Mouse (Mus musculus) embryonic facial prominence, embryonic 14.5 days (tissue): ENCODE measurements around the gene Npr1. TPM values are rescaled to one million over a fixed set of nuclear protein-coding genes. Genes with fewer than 3 reads are reported as not detected.

ENCODE experiments used
- ATAC-seq: fragments of 200-750 bp; cut with Nextera tagmentation; 2 replicates; pipeline ENCODE4 v1.8.0; 2017; ENCODE audit warnings: low read depth, moderate number of reproducible peaks, moderate TSS enrichment
- DNase-seq: peaks from one replicate; pipeline ENCODE4 v3.0.0-alpha.2; 2015; ENCODE audit warnings: low spot score
- H3K27ac ChIP-seq: fragments of 300-500 bp; sonication (generic); replicated peaks from 2 replicates; pipeline ENCODE4 v1.5.1; 2014; ENCODE audit warnings: low read depth, mild to moderate bottlenecking, low read length, moderate library complexity
- H3K27me3 ChIP-seq: fragments of 300-500 bp; sonication (generic); replicated peaks from 2 replicates; pipeline ENCODE4 v1.6.1; 2014; ENCODE audit warnings: low read length; ENCODE audit not compliant: control insufficient read depth, insufficient read depth
- H3K36me3 ChIP-seq: fragments of 300-500 bp; sonication (generic); 2 replicates; pipeline ENCODE4 v1.6.1; 2014; ENCODE audit warnings: low read length, mixed read lengths; ENCODE audit not compliant: control insufficient read depth, insufficient read depth
- H3K4me1 ChIP-seq: fragments of 300-500 bp; sonication (generic); 2 replicates; pipeline ENCODE4 v1.6.1; 2014; ENCODE audit warnings: antibody characterized with exemption, low read length; ENCODE audit not compliant: control insufficient read depth, insufficient read depth
- H3K4me2 ChIP-seq: fragments of 300-500 bp; sonication (generic); 2 replicates; pipeline ENCODE4 v1.6.1; 2014; ENCODE audit warnings: low read depth, mild to moderate bottlenecking, low read length, moderate library complexity, mixed read lengths
- H3K4me3 ChIP-seq: fragments of 300-500 bp; sonication (generic); 2 replicates; pipeline ENCODE4 v1.5.1; 2014; ENCODE audit warnings: low read depth, mild to moderate bottlenecking, low read length
- H3K9ac ChIP-seq: fragments of 300-500 bp; sonication (generic); 2 replicates; pipeline ENCODE4 v1.6.1; 2014; ENCODE audit warnings: low read depth, mild to moderate bottlenecking, low read length, moderate library complexity, mixed read lengths
- H3K9me3 ChIP-seq: fragments of 300-500 bp; sonication (generic); 2 replicates; pipeline ENCODE4 v1.6.1; 2016; ENCODE audit warnings: low read length; ENCODE audit not compliant: control insufficient read depth
- WGBS: fragments of 180-500 bp; shearing (Covaris S2); extraction: QIAGEN DNeasy Blood & Tissue Kit; methylation state at CpG from one replicate; pipeline ENCODE4 v1.1.7; 2014; 5-methylcytosine and 5-hydroxymethylcytosine counted together
- polyA plus RNA-seq: library from polyadenylated mRNA; unstranded; fragments of >200 nt; fragmentation: Nextera tagmentation; extraction: Ambion mirVana; gene quantifications from 2 replicates; pipeline ENCODE4 v1.2.1, GENCODE M21; 2014

Gene Npr1
- polyA plus RNA-seq, 1 experiment from 2014 or later, result 8.2 TPM

DNA sequence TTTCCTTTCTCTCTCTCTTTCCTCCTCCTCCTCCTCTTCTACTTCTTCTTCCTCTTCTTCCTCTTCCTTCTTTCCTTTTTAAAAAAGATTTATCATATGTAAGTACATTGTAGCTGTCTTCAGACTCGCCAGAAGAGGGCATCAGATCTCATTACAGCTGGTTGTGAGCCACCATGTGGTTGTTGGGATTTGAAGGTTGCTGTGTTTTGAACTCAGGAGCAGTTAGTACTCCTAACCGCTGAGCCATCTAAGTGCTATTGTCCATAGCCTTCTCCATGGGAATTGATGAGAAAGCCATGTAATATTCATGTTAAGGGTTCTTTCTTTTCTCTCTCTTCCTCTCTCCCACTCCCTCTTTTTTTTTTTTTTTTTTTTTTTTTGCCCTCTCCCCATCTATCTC lies 25.7 kb upstream of the Npr1 start:
- DNase-seq (no peak), ATAC-seq (no peak)
- H3K4me1 ChIP-seq, result peaks cover 6% of the 10 kb centered on the region
- H3K27ac ChIP-seq, result no peak overlapping the region
- H3K27me3 ChIP-seq, result no peaks in the 10 kb centered on the region
- no peak overlapping the region for H3K9ac ChIP-seq
- H3K4me2 ChIP-seq, result no peak overlapping the region
- 44% methylated on average over 2 of the region's 2 CpGs for WGBS
- H3K4me3 ChIP-seq, result no peak overlapping the region
- H3K36me3 ChIP-seq, result peaks cover 40% of the 10 kb centered on the region
- H3K9me3 ChIP-seq, result no peaks in the 10 kb centered on the region

DNA sequence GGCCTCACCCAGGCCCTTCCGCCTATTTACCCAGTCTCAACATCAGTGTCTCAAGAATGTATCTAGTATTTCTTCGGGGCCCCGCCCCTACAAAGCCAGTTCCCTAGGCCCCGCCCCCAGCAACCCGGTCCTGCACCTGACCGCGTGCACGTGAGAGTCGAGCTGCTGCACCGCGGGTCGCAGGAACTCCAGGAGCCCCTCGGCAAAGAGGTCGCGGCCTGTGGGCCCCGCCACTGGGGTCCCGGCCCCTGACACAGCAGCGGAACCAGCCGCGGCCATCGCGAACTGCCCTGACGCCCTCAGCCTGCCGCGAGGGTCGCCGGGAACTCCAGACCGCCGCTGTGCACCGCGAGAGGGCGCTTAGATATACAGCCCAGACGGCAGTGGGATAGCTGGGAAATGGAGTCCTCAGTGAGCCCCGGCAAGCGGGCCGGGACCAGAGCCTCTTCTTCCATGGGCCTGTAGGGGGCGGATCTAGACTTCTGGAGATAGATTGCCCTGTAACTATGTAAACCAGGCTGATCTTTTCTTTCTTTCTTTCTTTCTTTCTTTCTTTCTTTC lies 25.1 kb upstream of the Npr1 start, which contains the start of gene Snapin:
TSS of gene Snapin (minus strand) at position 338 of the 561 bp plus-strand sequence.
- Histone ChIP-seq H3K4me2 (peak within 1 kb of the TSS; percentile 83), H3K27ac (peak within 1 kb of the TSS; percentile 65), H3K4me1 (peaks cover 6% of the 10 kb centered on the region), H3K27me3 (no peaks in the 10 kb centered on the region), H3K4me3 (peak within 1 kb of the TSS; percentile 67), H3K9me3 (no peaks in the 10 kb centered on the region), H3K9ac (peak within 1 kb of the TSS; percentile 81), H3K36me3 (peaks cover 40% of the 10 kb centered on the region)
- peak; percentile 98 for DNase-seq
- WGBS, result 0% methylated on average over 31 of the region's 37 CpGs
- peak; percentile 99 for ATAC-seq

DNA sequence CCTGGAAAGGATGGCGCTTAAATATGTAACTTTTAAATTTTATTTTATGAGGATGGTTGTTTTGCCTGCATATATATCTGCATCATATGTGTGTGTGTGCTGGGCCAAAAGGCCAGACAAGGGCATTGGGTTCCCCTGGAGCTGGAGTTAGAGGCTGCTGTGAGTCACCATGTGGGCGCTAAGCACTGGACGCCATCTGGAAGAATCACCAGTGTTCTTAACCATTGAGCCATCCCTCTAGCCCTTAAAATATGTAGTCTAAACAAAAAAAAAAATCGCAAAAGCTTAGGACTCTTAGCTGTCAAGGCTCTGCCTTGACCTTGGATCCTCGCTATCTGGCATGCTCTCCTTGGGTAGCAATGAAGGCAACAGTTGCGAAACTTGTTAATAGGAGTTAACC lies 22.9 kb upstream of the Npr1 start:
- no peaks in the 10 kb centered on the region for H3K27me3 ChIP-seq
- ATAC-seq (no peak), DNase-seq (no peak)
- no peaks in the 10 kb centered on the region for H3K9me3 ChIP-seq
- WGBS, result 84% methylated on average over 6 of the region's 6 CpGs
- H3K27ac ChIP-seq, result no peak overlapping the region
- peaks cover 6% of the 10 kb centered on the region for H3K4me1 ChIP-seq
- H3K4me2 ChIP-seq, result no peak overlapping the region
- no peak overlapping the region for H3K9ac ChIP-seq
- no peak overlapping the region for H3K4me3 ChIP-seq
- H3K36me3 ChIP-seq, result peaks cover 59% of the 10 kb centered on the region

DNA sequence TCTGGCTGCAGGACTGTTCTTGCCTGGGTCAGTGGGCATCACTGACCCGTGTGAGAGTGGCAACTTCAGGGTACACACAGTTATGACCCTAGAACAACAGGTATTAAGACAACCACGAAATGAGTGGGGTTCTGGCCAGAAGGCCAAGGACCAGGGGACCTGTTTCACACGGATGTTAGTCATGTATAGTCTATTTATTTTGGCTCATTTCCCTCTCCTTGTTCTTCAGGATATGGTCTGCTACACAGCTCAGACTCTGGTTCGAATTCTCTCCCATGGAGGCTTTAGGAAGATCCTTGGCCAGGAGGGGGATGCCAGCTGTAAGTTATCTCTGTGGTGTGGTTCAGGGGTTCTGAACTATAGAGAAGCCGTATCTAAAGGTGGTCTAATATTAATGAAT lies 21.3 kb upstream of the Npr1 start:
- Histone ChIP-seq H3K4me2 (no peak overlapping the region), H3K9me3 (no peaks in the 10 kb centered on the region), H3K27me3 (no peaks in the 10 kb centered on the region), H3K4me3 (no peak overlapping the region), H3K36me3 (peaks cover 74% of the 10 kb centered on the region), H3K27ac (no peak overlapping the region), H3K4me1 (peaks cover 6% of the 10 kb centered on the region), H3K9ac (no peak overlapping the region)
- no peak for DNase-seq
- WGBS, result 79% methylated on average over 5 of the region's 5 CpGs
- no peak for ATAC-seq

DNA sequence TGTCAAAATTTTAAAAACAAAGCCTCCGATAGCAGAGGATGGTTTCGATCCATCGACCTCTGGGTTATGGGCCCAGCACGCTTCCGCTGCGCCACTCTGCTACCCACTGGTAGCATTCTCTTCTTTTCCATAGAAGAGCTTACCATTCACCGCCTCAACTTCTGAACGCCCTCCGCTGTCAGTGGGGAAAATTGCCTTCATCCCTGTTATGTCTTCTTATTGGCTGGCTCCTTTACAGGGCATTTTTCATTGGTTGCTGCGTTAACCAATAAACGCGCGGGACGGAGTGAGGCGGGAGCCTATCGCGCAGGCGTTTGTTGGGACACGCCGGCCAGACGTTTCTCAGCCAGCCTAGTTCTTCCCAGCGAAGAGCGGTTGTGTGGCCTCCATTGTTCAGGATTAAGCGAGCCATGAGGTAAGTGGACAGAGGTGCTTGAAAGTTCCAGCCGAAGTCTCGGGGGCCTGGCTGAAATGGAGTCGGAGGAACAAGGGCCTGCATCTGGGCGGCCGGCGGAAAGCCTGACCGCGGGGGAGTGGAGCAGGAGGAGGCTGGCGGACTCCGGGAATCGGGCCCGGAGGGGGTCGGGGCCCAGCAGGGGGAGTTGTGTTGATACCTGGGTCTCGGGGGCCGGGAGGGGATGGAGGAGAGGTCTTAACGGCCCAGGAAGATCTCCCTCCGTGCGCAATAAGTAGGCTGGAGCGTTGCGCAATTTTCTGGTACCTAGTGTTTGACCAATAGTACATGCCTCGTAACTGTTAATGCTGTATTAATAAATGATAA lies 10.4 kb upstream of the Npr1 start, which contains the start of gene Ilf2:
TSS of gene Ilf2 (plus strand) at position 296 of the 781 bp plus-strand sequence.
- H3K9ac ChIP-seq, result peak within 1 kb of the TSS; percentile 94
- H3K27me3 ChIP-seq, result no peaks in the 10 kb centered on the region
- H3K4me2 ChIP-seq, result peak within 1 kb of the TSS; percentile 68
- peak within 1 kb of the TSS; percentile 94 for H3K27ac ChIP-seq
- peaks cover 35% of the 10 kb centered on the region for H3K36me3 ChIP-seq
- H3K4me3 ChIP-seq, result peak within 1 kb of the TSS; percentile 95
- DNase-seq (peak; percentile 99), ATAC-seq (peak; percentile 99)
- H3K9me3 ChIP-seq, result no peaks in the 10 kb centered on the region
- WGBS, result under 1% methylated on average over 45 of the region's 45 CpGs
- H3K4me1 ChIP-seq, result peaks cover 6% of the 10 kb centered on the region; the same call in 1 of the 2 replicates

DNA sequence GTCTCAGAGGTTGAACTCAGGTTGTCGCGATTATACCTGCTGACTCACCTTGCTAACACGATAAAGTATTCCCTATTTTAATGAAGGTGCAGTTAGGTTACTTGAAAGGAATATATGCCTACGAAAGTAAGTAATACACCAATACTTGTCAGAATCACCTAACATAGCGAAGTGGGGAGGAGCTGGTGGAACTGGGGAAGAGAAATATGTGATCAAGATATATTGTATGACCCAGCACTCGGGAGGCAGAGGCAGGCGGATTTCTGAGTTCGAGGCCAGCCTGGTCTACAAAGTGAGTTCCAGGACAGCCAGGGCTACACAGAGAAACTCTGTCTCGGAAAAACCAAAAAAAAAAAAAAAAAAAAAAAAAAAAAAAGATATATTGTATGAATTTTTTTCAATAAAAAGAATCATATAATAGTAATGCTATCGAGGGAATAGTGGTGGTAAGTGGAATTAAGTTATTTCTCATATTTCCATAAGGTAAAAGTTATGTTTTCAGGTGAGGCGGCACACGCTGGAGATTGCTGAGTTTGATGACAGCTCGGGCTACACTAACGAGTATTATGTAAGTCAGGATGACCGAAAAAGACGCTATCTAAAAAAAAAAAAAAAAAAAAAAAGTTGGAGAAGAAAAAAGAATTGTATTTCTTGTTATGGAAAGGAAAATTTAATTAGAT lies 9.6 kb upstream of the Npr1 start:
- Histone ChIP-seq H3K9me3 (no peaks in the 10 kb centered on the region), H3K36me3 (peaks cover 28% of the 10 kb centered on the region), H3K4me1 (peaks cover 6% of the 10 kb centered on the region; the same call in 1 of the 2 replicates), H3K4me3 (peak overlapping the region; percentile 39), H3K4me2 (peak overlapping the region; percentile 49), H3K9ac (no peak overlapping the region), H3K27ac (no peak overlapping the region), H3K27me3 (no peaks in the 10 kb centered on the region)
- DNase-seq (no peak), ATAC-seq (peak; percentile 1; the same call in 1 of the 2 replicates)
- WGBS, result 38% methylated on average over 15 of the region's 16 CpGs

DNA sequence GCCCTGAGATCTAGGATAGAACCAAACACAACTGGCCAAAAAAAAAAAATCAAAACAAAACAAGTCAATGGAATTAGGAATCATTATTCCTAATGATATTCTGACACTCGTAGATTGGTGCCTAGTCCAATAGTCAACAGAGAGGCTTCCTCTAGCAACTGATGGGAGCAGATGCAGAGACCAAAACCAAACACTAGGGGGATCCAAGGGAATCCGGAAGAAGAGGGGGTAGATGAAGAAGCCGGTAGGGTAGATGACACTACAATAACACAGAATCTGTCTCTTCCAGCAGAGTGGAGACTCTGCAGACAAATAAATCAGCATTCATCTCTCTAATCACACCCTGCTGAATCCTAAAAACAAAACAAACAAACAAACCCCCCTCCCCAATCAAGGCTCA lies 6.5 kb upstream of the Npr1 start:
- Histone ChIP-seq H3K9ac (no peak overlapping the region), H3K27me3 (no peaks in the 10 kb centered on the region), H3K9me3 (no peaks in the 10 kb centered on the region), H3K4me1 (peaks cover 4% of the 10 kb centered on the region; the same call in 1 of the 2 replicates), H3K4me3 (no peak overlapping the region), H3K4me2 (no peak overlapping the region), H3K27ac (no peak overlapping the region), H3K36me3 (no peaks in the 10 kb centered on the region)
- ATAC-seq (no peak), DNase-seq (no peak)
- WGBS, result 37% methylated on average over 3 of the region's 3 CpGs

DNA sequence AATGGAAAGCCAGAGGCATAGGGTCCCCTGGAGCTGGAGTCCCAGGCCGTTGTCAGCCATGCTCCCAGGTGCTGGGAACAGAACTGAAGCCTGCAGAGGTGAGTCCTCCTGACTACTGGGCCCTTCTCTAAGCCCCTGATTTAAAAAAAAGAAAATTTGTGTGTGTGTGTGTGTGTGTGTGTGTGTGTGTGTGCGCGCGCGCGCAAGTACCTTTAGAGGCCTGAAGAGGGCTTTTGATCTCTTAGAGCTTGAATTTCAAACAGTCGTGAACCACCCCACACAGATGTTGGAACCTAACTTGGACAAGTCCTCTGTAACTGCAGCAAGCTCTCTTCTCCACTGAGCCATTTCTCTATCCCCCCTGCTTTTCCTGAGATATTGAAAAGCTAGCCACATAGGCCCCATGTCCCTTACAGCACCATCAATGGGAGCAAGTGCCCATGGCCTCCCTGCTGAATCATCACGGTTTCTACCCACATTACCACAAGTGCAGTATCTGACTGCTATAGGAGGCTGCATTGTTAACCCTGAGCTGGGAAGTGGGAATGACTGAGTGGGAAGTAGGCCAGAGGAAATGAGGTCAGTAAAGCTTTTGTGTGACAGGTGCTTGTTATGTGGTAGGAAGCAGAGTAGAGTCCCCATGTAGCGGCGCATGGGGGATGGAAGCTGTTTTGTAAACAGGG lies 2.1 kb upstream of the Npr1 start:
- no peak overlapping the region for H3K4me2 ChIP-seq
- H3K9ac ChIP-seq, result no peak overlapping the region
- H3K4me1 ChIP-seq, result no peaks in the 10 kb centered on the region
- no peaks in the 10 kb centered on the region for H3K36me3 ChIP-seq
- H3K27me3 ChIP-seq, result peaks cover 36% of the 10 kb centered on the region
- no peaks in the 10 kb centered on the region for H3K9me3 ChIP-seq
- WGBS, result 92% methylated on average over 10 of the region's 10 CpGs
- H3K27ac ChIP-seq, result no peak overlapping the region
- DNase-seq (no peak), ATAC-seq (no peak)
- H3K4me3 ChIP-seq, result no peak overlapping the region
